Mouse (Mus musculus) heart, embryonic 13.5 days (tissue): ENCODE data around the gene Zbed4. TPM values are rescaled to one million over a fixed set of nuclear protein-coding genes. Genes with fewer than 3 reads are reported as not detected.

Experiments
- ATAC-seq: fragments of 200-750 bp; cut with Nextera tagmentation; 2 replicates; pipeline ENCODE4 v1.8.0; 2017; ENCODE audit warnings: moderate TSS enrichment; ENCODE audit not compliant: insufficient number of reproducible peaks, low FRiP score, low TSS enrichment; ENCODE audit errors: extremely low read depth
- H3K27ac ChIP-seq: fragments of 300-500 bp; sonication (generic); replicated peaks from 2 replicates; pipeline ENCODE4 v1.5.1; 2015; ENCODE audit warnings: moderate library complexity, mild to moderate bottlenecking, inconsistent platforms
- H3K27me3 ChIP-seq: fragments of 300-500 bp; sonication (generic); replicated peaks from 2 replicates; pipeline ENCODE4 v1.6.1; 2015; ENCODE audit warnings: mild to moderate bottlenecking, inconsistent platforms
- H3K36me3 ChIP-seq: fragments of 300-500 bp; sonication (generic); 2 replicates; pipeline ENCODE4 v1.6.1; 2015; ENCODE audit warnings: mild to moderate bottlenecking, inconsistent platforms
- H3K4me1 ChIP-seq: fragments of 300-500 bp; sonication (generic); 2 replicates; pipeline ENCODE4 v1.6.1; 2015; ENCODE audit warnings: inconsistent platforms
- H3K4me2 ChIP-seq: fragments of 300-500 bp; sonication (generic); 2 replicates; pipeline ENCODE4 v1.6.1; 2015; ENCODE audit warnings: inconsistent platforms, mild to moderate bottlenecking, moderate library complexity
- H3K4me3 ChIP-seq: fragments of 300-500 bp; sonication (generic); 2 replicates; pipeline ENCODE4 v1.5.1; 2015; ENCODE audit warnings: moderate library complexity, mild to moderate bottlenecking, inconsistent platforms
- H3K9ac ChIP-seq: fragments of 300-500 bp; sonication (generic); 2 replicates; pipeline ENCODE4 v1.6.1; 2015; ENCODE audit warnings: inconsistent platforms, mild to moderate bottlenecking, moderate library complexity
- H3K9me3 ChIP-seq: fragments of 300-500 bp; sonication (generic); 2 replicates; pipeline ENCODE4 v1.6.1; 2016; ENCODE audit warnings: inconsistent platforms
- WGBS: fragments of 180-500 bp; shearing (Covaris S2); methylation state at CpG from one replicate; pipeline ENCODE4 v1.1.7; 2015; ENCODE audit warnings: mixed read lengths; 5-methylcytosine and 5-hydroxymethylcytosine counted together
- polyA plus RNA-seq: library from polyadenylated mRNA; unstranded; fragments of >200 nt; fragmentation: Nextera tagmentation; extraction: Ambion mirVana; gene quantifications from 2 replicates; pipeline ENCODE4 v1.2.1, GENCODE M21; 2015

The Zbed4 gene
- polyA plus RNA-seq, 1 experiment from 2014 or later, result 12.1 TPM

- no peak overlapping the region for H3K27ac ChIP-seq
- H3K36me3 ChIP-seq, result peaks cover 98% of the 10 kb centered on the region
- H3K9ac ChIP-seq, result no peak overlapping the region
- WGBS, result 76% methylated on average over 9 of the region's 9 CpGs
- 0 out of 2 replicates have a peak, but pooled peaks cover 4% of the 10 kb centered on the region for H3K4me1 ChIP-seq
- H3K9me3 ChIP-seq, result no peaks in the 10 kb centered on the region
- ATAC-seq, result no peak
- no peak overlapping the region for H3K4me2 ChIP-seq
- no peaks in the 10 kb centered on the region for H3K27me3 ChIP-seq
- no peak overlapping the region for H3K4me3 ChIP-seq
Observed at GRCm38 (mm10) chr15:88717239-88717638, 34.2 kb upstream of the Zbed4 start.

- no peak overlapping the region for H3K9ac ChIP-seq
- H3K4me2 ChIP-seq, result no peak overlapping the region
- no peak overlapping the region for H3K4me3 ChIP-seq
- no peak overlapping the region for H3K27ac ChIP-seq
- no peaks in the 10 kb centered on the region for H3K9me3 ChIP-seq
- no peaks in the 10 kb centered on the region for H3K27me3 ChIP-seq
- H3K4me1 ChIP-seq, result 0 out of 2 replicates have a peak, but pooled peaks cover 4% of the 10 kb centered on the region
- peaks cover 89% of the 10 kb centered on the region for H3K36me3 ChIP-seq
- WGBS, result 89% methylated on average over 6 of the region's 6 CpGs
- no peak for ATAC-seq
Observed at GRCm38 (mm10) chr15:88723205-88723604, 28.3 kb upstream of the Zbed4 start.

- ATAC-seq, result no peak
- Histone ChIP-seq H3K4me3 (no peak overlapping the region), H3K27ac (no peak overlapping the region), H3K9ac (no peak overlapping the region), H3K9me3 (no peaks in the 10 kb centered on the region), H3K4me1 (peaks cover 4% of the 10 kb centered on the region; the same call in 1 of the 2 replicates), H3K27me3 (no peaks in the 10 kb centered on the region), H3K36me3 (peaks cover 89% of the 10 kb centered on the region), H3K4me2 (no peak overlapping the region)
- 79% methylated on average over 7 of the region's 7 CpGs for WGBS
Observed at GRCm38 (mm10) chr15:88724311-88724710, 27.1 kb upstream of the Zbed4 start.

GRCm38 (mm10) chr15:88725036-88725435 lies 26.4 kb upstream of the Zbed4 start:
- 87% methylated on average over 5 of the region's 5 CpGs for WGBS
- peaks cover 4% of the 10 kb centered on the region; the same call in 1 of the 2 replicates for H3K4me1 ChIP-seq
- H3K27me3 ChIP-seq, result no peaks in the 10 kb centered on the region
- ATAC-seq, result no peak
- peaks cover 89% of the 10 kb centered on the region for H3K36me3 ChIP-seq
- H3K27ac ChIP-seq, result no peak overlapping the region
- no peak overlapping the region for H3K4me2 ChIP-seq
- H3K9ac ChIP-seq, result no peak overlapping the region
- no peaks in the 10 kb centered on the region for H3K9me3 ChIP-seq
- no peak overlapping the region for H3K4me3 ChIP-seq

- Histone ChIP-seq H3K36me3 (peaks cover 77% of the 10 kb centered on the region), H3K9me3 (no peaks in the 10 kb centered on the region), H3K4me3 (no peak overlapping the region), H3K4me1 (peaks cover 21% of the 10 kb centered on the region), H3K27ac (no peak overlapping the region), H3K4me2 (no peak overlapping the region), H3K9ac (no peak overlapping the region), H3K27me3 (no peaks in the 10 kb centered on the region)
- WGBS, result 68% methylated on average over 3 of the region's 3 CpGs
- no peak for ATAC-seq
Observed at GRCm38 (mm10) chr15:88727204-88727603, 24.3 kb upstream of the Zbed4 start.

GRCm38 (mm10) chr15:88730717-88731116 lies 20.7 kb upstream of the Zbed4 start:
- H3K9ac ChIP-seq, result 0 out of 2 replicates have a peak overlapping the region, but pooled peaks have one; percentile 16
- no peak overlapping the region for H3K4me3 ChIP-seq
- WGBS, result 57% methylated on average over 3 of the region's 3 CpGs
- no peaks in the 10 kb centered on the region for H3K9me3 ChIP-seq
- peaks cover 32% of the 10 kb centered on the region for H3K4me1 ChIP-seq
- H3K36me3 ChIP-seq, result peaks cover 43% of the 10 kb centered on the region
- H3K4me2 ChIP-seq, result peak overlapping the region; percentile 97
- no peak overlapping the region for H3K27ac ChIP-seq
- H3K27me3 ChIP-seq, result no peaks in the 10 kb centered on the region
- no peak for ATAC-seq

GRCm38 (mm10) chr15:88732405-88733020 lies 18.9 kb upstream of the Zbed4 start:
- Histone ChIP-seq H3K9me3 (no peaks in the 10 kb centered on the region), H3K4me3 (peak overlapping the region; percentile 75), H3K36me3 (peaks cover 29% of the 10 kb centered on the region), H3K27me3 (no peaks in the 10 kb centered on the region), H3K27ac (peak overlapping the region; percentile 80), H3K4me2 (peak overlapping the region; percentile 97), H3K4me1 (peaks cover 32% of the 10 kb centered on the region), H3K9ac (peak overlapping the region; percentile 95)
- no peak for ATAC-seq
- WGBS, result 17% methylated on average over 15 of the region's 15 CpGs

- Histone ChIP-seq H3K4me1 (peaks cover 32% of the 10 kb centered on the region), H3K36me3 (peaks cover 26% of the 10 kb centered on the region), H3K27ac (peak overlapping the region; percentile 80), H3K9me3 (no peaks in the 10 kb centered on the region), H3K9ac (peak overlapping the region; percentile 95), H3K4me3 (peak overlapping the region; percentile 75), H3K27me3 (no peaks in the 10 kb centered on the region), H3K4me2 (peak overlapping the region; percentile 97)
- ATAC-seq, result 0 out of 2 replicates have a peak, but pooled peaks have one; percentile 14
- WGBS, result under 1% methylated on average over 65 of the region's 86 CpGs
Observed at GRCm38 (mm10) chr15:88733041-88733751, 18.3 kb upstream of the Zbed4 start.

GRCm38 (mm10) chr15:88733834-88734571 lies 17.5 kb upstream of the Zbed4 start, which contains the start of gene Brd1:
Gene Brd1 (minus strand): TSS chr15:88734233.
- Histone ChIP-seq H3K4me3 (peak within 1 kb of the TSS; percentile 75), H3K9me3 (no peaks in the 10 kb centered on the region), H3K36me3 (peaks cover 18% of the 10 kb centered on the region), H3K4me1 (peaks cover 32% of the 10 kb centered on the region), H3K4me2 (peak within 1 kb of the TSS; percentile 97), H3K27ac (peak within 1 kb of the TSS; percentile 80), H3K27me3 (no peaks in the 10 kb centered on the region), H3K9ac (peak within 1 kb of the TSS; percentile 95)
- peak; percentile 72; the same call in 1 of the 2 replicates for ATAC-seq
- under 1% methylated on average over 81 of the region's 103 CpGs for WGBS

- Histone ChIP-seq H3K9ac (no peak overlapping the region), H3K27me3 (no peaks in the 10 kb centered on the region; the same call in 1 of the 2 replicates), H3K36me3 (no peaks in the 10 kb centered on the region), H3K4me3 (no peak overlapping the region), H3K4me2 (no peak overlapping the region), H3K27ac (no peak overlapping the region), H3K4me1 (peaks cover 21% of the 10 kb centered on the region), H3K9me3 (no peaks in the 10 kb centered on the region)
- no peak for ATAC-seq
- 64% methylated on average over 4 of the region's 4 CpGs for WGBS
Observed at GRCm38 (mm10) chr15:88736166-88736565, 15.3 kb upstream of the Zbed4 start.

GRCm38 (mm10) chr15:88738466-88738865 lies 13.0 kb upstream of the Zbed4 start:
- WGBS, result 72% methylated on average over 2 of the region's 2 CpGs
- ATAC-seq, result no peak
- Histone ChIP-seq H3K27me3 (peaks cover 5% of the 10 kb centered on the region; the same call in 1 of the 2 replicates), H3K4me3 (no peak overlapping the region), H3K4me2 (no peak overlapping the region), H3K9me3 (no peaks in the 10 kb centered on the region), H3K27ac (no peak overlapping the region), H3K36me3 (no peaks in the 10 kb centered on the region), H3K9ac (no peak overlapping the region), H3K4me1 (peaks cover 5% of the 10 kb centered on the region)
